Comparison of ENCODE assay signal across 8 mouse cellular contexts in genomic region chr5:136988420-136988819, GRCm38 (mm10). TPM values are rescaled to one million over a fixed set of nuclear protein-coding genes. Genes with fewer than 3 reads are reported as not detected.
A peak's percentile ranks its signal among the peaks of the same experiment; 100 is the strongest.
DNase-seq lines count a peak whose midpoint lies in the region; ATAC-seq lines count a peak whose summit lies in the region.

No protein-coding gene starts in this region.

- DNase-seq in kidney, adult 11 months: no peak
- peak; percentile 59 for DNase-seq in adipocyte (ENCODE audit: low spot score)
- no peak for DNase-seq in heart, embryonic 10.5 days (ENCODE audit: low spot score)
- peak; percentile 43 to 57 for DNase-seq in layer of hippocampus, postnatal 14 days (ENCODE audit: low spot score in 2 of 2)
- DNase-seq in thymus, postnatal 0 days (ENCODE audit: low spot score): no peak
- no peak for DNase-seq in embryo, embryonic 11 days

- H3K4me2 ChIP-seq in kidney, embryonic 15.5 days: peak overlapping the region; percentile 91

- 0 out of 2 replicates have a peak overlapping the region, but pooled peaks have one; percentile 96 for H3K27ac ChIP-seq in kidney, embryonic 15.5 days
- no peak overlapping the region; the same call in 1 of the 2 replicates for H3K27ac ChIP-seq in heart, embryonic 10.5 days

- H3K4me1 ChIP-seq in kidney, embryonic 15.5 days: peaks cover 15% of the 10 kb centered on the region
- peaks cover 22% of the 10 kb centered on the region for H3K4me1 ChIP-seq in heart, embryonic 10.5 days

- no peaks in the 10 kb centered on the region for H3K27me3 ChIP-seq in kidney, embryonic 15.5 days
- no peaks in the 10 kb centered on the region for H3K27me3 ChIP-seq in heart, embryonic 10.5 days (ENCODE audit: insufficient read depth, poor library complexity, severe bottlenecking)

- WGBS in kidney, embryonic 15.5 days: 66% methylated on average over 7 of the region's 7 CpGs
- WGBS in heart, embryonic 10.5 days: 81% methylated on average over 7 of the region's 7 CpGs

- H3K9ac ChIP-seq in kidney, embryonic 15.5 days: peak overlapping the region; percentile 92

- ATAC-seq in kidney, embryonic 15.5 days (replicated peaks; ENCODE audit: low FRiP score): no peak
- ATAC-seq in megakaryocyte progenitor cell, adult 5-6 weeks (replicated peaks; ENCODE audit: poor library complexity): peak; percentile 13; the same call in 1 of the 2 replicates

- peaks cover 60% of the 10 kb centered on the region for H3K36me3 ChIP-seq in kidney, embryonic 15.5 days
- H3K36me3 ChIP-seq in heart, embryonic 10.5 days: peaks cover 57% of the 10 kb centered on the region

- H3K4me3 ChIP-seq in kidney, embryonic 15.5 days (replicated peaks): peak overlapping the region; percentile 92
- peak overlapping the region; percentile 73 for H3K4me3 ChIP-seq in heart, embryonic 10.5 days

- H3K9me3 ChIP-seq in kidney, embryonic 15.5 days (replicated peaks): no peaks in the 10 kb centered on the region
- no peaks in the 10 kb centered on the region for H3K9me3 ChIP-seq in heart, embryonic 10.5 days

RNA-seq across cellular contexts. Expression of gene Znhit1, which starts 0.6 kb away (rescaled TPM):
- 86.4 and 102 TPM in 2 replicates for polyA plus RNA-seq in kidney, embryonic 15.5 days (2015; fragmentation: Nextera tagmentation; extraction: Ambion mirVana)
- 92.7 and 103 TPM in 2 replicates for polyA plus RNA-seq in heart, embryonic 10.5 days (2016; fragmentation: Nextera tagmentation; extraction: Ambion mirVana)
- total RNA-seq in layer of hippocampus, postnatal 14 days (2021): 10 to 100 TPM; 71.4 to 76.1 TPM
- 109 and 115 TPM in 2 replicates for total RNA-seq in megakaryocyte progenitor cell, adult 5-6 weeks (2015)
- 41.5 and 49.0 TPM in 2 replicates for total RNA-seq in megakaryocyte progenitor cell, adult 5-6 weeks (2017)
- 66.8 and 72.3 TPM in 2 replicates for polyA plus RNA-seq in thymus, postnatal 0 days (2015; fragmentation: Nextera tagmentation; extraction: Ambion mirVana)

RNA-seq across cellular contexts. Expression of gene Plod3, which starts 1.6 kb away (rescaled TPM):
- polyA plus RNA-seq in kidney, embryonic 15.5 days (2015; fragmentation: Nextera tagmentation; extraction: Ambion mirVana): 42.9 and 52.5 TPM in 2 replicates
- polyA plus RNA-seq in heart, embryonic 10.5 days (2016; fragmentation: Nextera tagmentation; extraction: Ambion mirVana): 44.4 and 50.7 TPM in 2 replicates
- total RNA-seq in layer of hippocampus, postnatal 14 days (2021): 10 to 100 TPM; 40.9 to 42.2 TPM
- 70.5 and 80.3 TPM in 2 replicates for total RNA-seq in megakaryocyte progenitor cell, adult 5-6 weeks (2015)
- 154 and 176 TPM in 2 replicates for total RNA-seq in megakaryocyte progenitor cell, adult 5-6 weeks (2017)
- polyA plus RNA-seq in thymus, postnatal 0 days (2015; fragmentation: Nextera tagmentation; extraction: Ambion mirVana): 9.4 and 9.9 TPM in 2 replicates

RNA-seq across cellular contexts. Expression of gene Cldn15, which starts 22.0 kb away (rescaled TPM):
- polyA plus RNA-seq in kidney, embryonic 15.5 days (2015; fragmentation: Nextera tagmentation; extraction: Ambion mirVana): 3.0 and 4.1 TPM in 2 replicates
- 0.50 and 0.69 TPM in 2 replicates for polyA plus RNA-seq in heart, embryonic 10.5 days (2016; fragmentation: Nextera tagmentation; extraction: Ambion mirVana)
- under 1 TPM in 1 of 2 experiments, not detected in 1; 0.28 TPM for total RNA-seq in layer of hippocampus, postnatal 14 days (2021)
- total RNA-seq in megakaryocyte progenitor cell, adult 5-6 weeks (2015): 61.8 and 69.7 TPM in 2 replicates
- total RNA-seq in megakaryocyte progenitor cell, adult 5-6 weeks (2017): 48.5 and 50.4 TPM in 2 replicates
- 1.2 and 2.2 TPM in 2 replicates for polyA plus RNA-seq in thymus, postnatal 0 days (2015; fragmentation: Nextera tagmentation; extraction: Ambion mirVana)

RNA-seq across cellular contexts. Expression of gene Fis1, which starts 35.3 kb away (rescaled TPM):
- polyA plus RNA-seq in kidney, embryonic 15.5 days (2015; fragmentation: Nextera tagmentation; extraction: Ambion mirVana): 284 and 294 TPM in 2 replicates
- polyA plus RNA-seq in heart, embryonic 10.5 days (2016; fragmentation: Nextera tagmentation; extraction: Ambion mirVana): 265 and 272 TPM in 2 replicates
- 100 to 1,000 TPM; 207 to 216 TPM for total RNA-seq in layer of hippocampus, postnatal 14 days (2021)
- 227 and 237 TPM in 2 replicates for total RNA-seq in megakaryocyte progenitor cell, adult 5-6 weeks (2015)
- total RNA-seq in megakaryocyte progenitor cell, adult 5-6 weeks (2017): 110 and 121 TPM in 2 replicates
- 298 and 312 TPM in 2 replicates for polyA plus RNA-seq in thymus, postnatal 0 days (2015; fragmentation: Nextera tagmentation; extraction: Ambion mirVana)

RNA-seq across cellular contexts. Expression of gene Vgf, which starts 37.8 kb away (rescaled TPM):
- 0.10 and 0.55 TPM in 2 replicates for polyA plus RNA-seq in kidney, embryonic 15.5 days (2015; fragmentation: Nextera tagmentation; extraction: Ambion mirVana)
- polyA plus RNA-seq in heart, embryonic 10.5 days (2016; fragmentation: Nextera tagmentation; extraction: Ambion mirVana): not detected in 2 replicates
- 100 to 1,000 TPM; 285 to 318 TPM for total RNA-seq in layer of hippocampus, postnatal 14 days (2021)
- not detected in 2 replicates for total RNA-seq in megakaryocyte progenitor cell, adult 5-6 weeks (2015)
- not detected in 2 replicates for total RNA-seq in megakaryocyte progenitor cell, adult 5-6 weeks (2017)
- polyA plus RNA-seq in thymus, postnatal 0 days (2015; fragmentation: Nextera tagmentation; extraction: Ambion mirVana): 0.18 and 0.24 TPM in 2 replicates

Comparison
In these comparisons a context has a peak if more than half of its experiments do, and no peak if none do; other contexts are left out.
1. DNase-seq: peak in adipocyte (single experiment) and layer of hippocampus, postnatal 14 days (2 of 2); none in kidney, adult 11 months (single experiment), heart, embryonic 10.5 days (single experiment), thymus, postnatal 0 days (single experiment) and embryo, embryonic 11 days (single experiment).